Mouse (Mus musculus): Measurements from ENCODE around the gene Baz2b. TPM values are rescaled to one million over a fixed set of nuclear protein-coding genes. Genes with fewer than 3 reads are reported as not detected.

Gene Baz2b
- polyA plus RNA-seq, 1 experiment from 2014 or later = 71.0 TPM

DNA sequence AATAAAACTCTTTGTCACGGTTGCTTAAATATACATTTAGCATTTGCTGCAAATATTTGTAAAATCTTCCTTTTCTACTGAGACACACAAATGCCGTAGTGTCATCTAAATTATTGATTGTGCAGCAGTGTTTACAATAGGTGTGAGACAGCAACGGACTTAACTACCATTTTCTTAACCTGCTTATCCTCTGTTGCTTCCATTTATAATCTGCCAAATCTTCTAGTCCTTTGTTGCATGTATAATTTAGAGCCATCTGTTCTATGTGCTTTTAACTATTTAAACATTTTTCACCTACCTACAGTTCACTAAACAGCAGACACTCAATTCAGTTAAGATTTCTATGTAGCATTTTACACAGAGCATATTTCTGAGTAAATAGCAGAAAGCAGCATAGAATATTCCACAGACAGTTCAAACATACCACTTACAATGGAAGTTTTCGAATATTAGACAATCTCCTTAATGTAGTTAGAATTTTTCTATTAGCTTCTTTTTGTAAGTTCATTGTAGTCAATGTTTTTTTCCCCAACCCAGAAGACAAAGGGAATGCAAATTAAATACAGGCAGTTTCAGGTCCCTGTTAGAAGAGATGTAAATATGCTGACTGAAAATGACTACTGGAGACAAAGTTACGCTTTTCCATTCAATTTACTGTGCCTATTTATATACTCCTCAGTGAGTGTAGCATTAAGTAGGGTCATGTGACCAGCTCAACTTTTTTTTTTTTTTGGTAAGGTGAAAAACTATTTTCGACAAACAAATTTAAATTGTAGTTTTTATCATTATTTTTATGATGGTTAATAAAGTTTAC lies 86.4 kb downstream of the Baz2b start:
- peak overlapping the region; percentile 19 for H3K4me3 ChIP-seq (ENCODE audit: low read depth, low read length)
- WGBS = 42% methylated on average over 6 of the region's 6 CpGs
- H3K4me1 ChIP-seq (ENCODE audit: control insufficient read depth, insufficient read depth, low read length) = peaks cover 23% of the 10 kb centered on the region
- H3K27ac ChIP-seq (ENCODE audit: low read depth, low read length) = peak overlapping the region; percentile 34; the same call in 1 of the 2 replicates
- H3K27me3 ChIP-seq (ENCODE audit: control insufficient read depth, insufficient read depth, low read length) = no peaks in the 10 kb centered on the region
- H3K4me2 ChIP-seq (ENCODE audit: low read depth) = peak overlapping the region; percentile 38
- no peaks in the 10 kb centered on the region for H3K36me3 ChIP-seq (ENCODE audit: control insufficient read depth, insufficient read depth, low read length)
- DNase-seq (ENCODE audit: low spot score) = no peak
- no peak overlapping the region for H3K9ac ChIP-seq (ENCODE audit: low read length)
- no peaks in the 10 kb centered on the region for H3K9me3 ChIP-seq (ENCODE audit: control insufficient read depth, low read length)
- no peak for ATAC-seq (ENCODE audit: insufficient read depth, low FRiP score, low TSS enrichment)

DNA sequence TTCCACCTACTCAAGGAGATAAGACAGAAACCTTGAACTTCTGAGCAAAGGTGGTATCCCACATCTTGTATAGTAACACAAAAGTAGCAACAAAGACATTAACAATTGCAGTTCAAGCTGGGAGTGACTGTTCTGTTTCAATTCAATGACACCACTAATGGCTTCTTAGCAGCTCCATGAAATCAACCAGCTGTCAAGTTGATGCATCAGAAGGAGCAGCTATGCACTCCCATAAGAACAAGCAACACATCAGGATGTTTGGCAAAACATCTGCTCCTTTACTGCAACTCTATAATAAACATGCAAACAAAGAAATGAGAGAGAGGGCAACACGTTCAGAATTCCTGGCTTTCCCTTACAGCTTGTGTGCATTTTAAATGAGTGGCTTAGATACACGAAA lies 87.5 kb downstream of the Baz2b start:
- peak overlapping the region; percentile 27; the same call in 1 of the 2 replicates for H3K4me2 ChIP-seq (ENCODE audit: low read depth)
- peaks cover 23% of the 10 kb centered on the region for H3K4me1 ChIP-seq (ENCODE audit: control insufficient read depth, insufficient read depth, low read length)
- no peak for DNase-seq (ENCODE audit: low spot score)

DNA sequence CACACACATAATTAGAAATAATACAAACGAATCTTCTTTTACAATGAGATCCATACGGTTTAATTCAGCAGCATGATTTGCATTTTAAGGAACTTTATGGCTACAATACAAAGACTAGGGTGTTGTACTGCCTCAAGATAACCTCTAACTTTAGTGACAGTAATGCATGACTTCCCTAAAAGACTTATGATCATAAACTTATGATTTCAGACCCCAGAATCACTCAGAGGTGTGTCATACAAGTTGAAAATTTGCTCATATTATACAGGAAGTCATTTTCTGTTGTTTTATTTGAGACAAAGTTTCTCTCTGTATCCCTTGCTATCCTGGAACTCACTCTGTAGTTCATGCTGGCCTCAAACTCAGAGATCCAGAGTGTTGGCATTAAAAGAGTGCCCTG lies 89.0 kb downstream of the Baz2b start:
- Histone ChIP-seq H3K9ac (ENCODE audit: low read length) (no peak overlapping the region), H3K4me3 (ENCODE audit: low read depth, low read length) (no peak overlapping the region), H3K36me3 (ENCODE audit: control insufficient read depth, insufficient read depth, low read length) (no peaks in the 10 kb centered on the region), H3K4me1 (ENCODE audit: control insufficient read depth, insufficient read depth, low read length) (peaks cover 23% of the 10 kb centered on the region), H3K9me3 (ENCODE audit: control insufficient read depth, low read length) (no peaks in the 10 kb centered on the region), H3K27me3 (ENCODE audit: control insufficient read depth, insufficient read depth, low read length) (no peaks in the 10 kb centered on the region), H3K4me2 (ENCODE audit: low read depth) (no peak overlapping the region), H3K27ac (ENCODE audit: low read depth, low read length) (no peak overlapping the region)
- WGBS = 39% methylated on average over 2 of the region's 2 CpGs
- DNase-seq (ENCODE audit: low spot score) = no peak
- ATAC-seq (ENCODE audit: insufficient read depth, low FRiP score, low TSS enrichment) = no peak

More for the DNA sequence above, 87.5 kb downstream of the Baz2b start:
- no peak overlapping the region for H3K9ac ChIP-seq (ENCODE audit: low read length)
- H3K4me3 ChIP-seq (ENCODE audit: low read depth, low read length) = no peak overlapping the region; the same call in 1 of the 2 replicates
- 32% methylated on average over 2 of the region's 2 CpGs for WGBS
- no peaks in the 10 kb centered on the region for H3K36me3 ChIP-seq (ENCODE audit: control insufficient read depth, insufficient read depth, low read length)
- no peaks in the 10 kb centered on the region for H3K27me3 ChIP-seq (ENCODE audit: control insufficient read depth, insufficient read depth, low read length)
- no peak overlapping the region for H3K27ac ChIP-seq (ENCODE audit: low read depth, low read length)
- no peaks in the 10 kb centered on the region for H3K9me3 ChIP-seq (ENCODE audit: control insufficient read depth, low read length)
- ATAC-seq (ENCODE audit: insufficient read depth, low FRiP score, low TSS enrichment) = no peak

DNA sequence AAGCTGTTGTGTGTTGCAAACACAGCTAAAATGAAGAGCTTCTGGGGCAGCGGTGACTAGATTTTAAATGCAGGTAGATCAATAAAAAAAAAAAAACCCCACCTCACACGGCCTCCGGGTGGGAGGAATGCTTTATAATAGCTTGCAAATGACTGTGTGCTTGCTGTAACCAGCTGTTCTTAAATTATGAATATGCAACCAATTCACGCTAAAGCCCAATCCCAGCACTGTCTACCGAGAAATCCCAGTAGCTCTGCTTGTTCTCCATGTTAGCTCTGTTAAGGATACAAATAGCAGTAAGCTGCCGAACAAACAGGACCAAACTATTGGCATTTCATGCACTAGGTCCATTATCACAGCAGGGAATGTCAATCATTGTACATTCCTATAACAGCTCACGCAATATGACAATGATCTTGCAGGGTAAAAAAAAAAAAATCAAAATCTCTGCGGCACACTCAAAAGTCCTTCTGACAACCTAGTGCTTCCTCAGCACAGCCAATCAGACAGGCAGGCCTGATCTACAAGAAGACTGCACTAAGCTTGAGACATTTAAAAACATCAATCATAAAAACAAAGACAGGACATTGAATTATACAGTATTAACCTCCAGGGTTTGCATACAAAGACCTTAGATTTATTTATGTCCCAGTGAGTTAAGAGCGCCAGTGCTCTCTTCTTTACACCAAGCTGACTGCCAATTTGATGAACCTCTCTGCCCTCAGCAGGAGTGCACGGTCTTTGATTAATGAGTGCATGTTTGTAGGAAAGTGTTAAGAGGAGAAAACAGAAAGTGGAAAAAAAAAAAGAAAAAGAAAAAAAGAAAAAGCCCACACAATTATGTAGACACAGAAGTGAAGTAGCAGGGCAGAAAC lies 90.7 kb downstream of the Baz2b start:
- no peak overlapping the region for H3K9ac ChIP-seq (ENCODE audit: low read length)
- no peak overlapping the region for H3K4me2 ChIP-seq (ENCODE audit: low read depth)
- H3K36me3 ChIP-seq (ENCODE audit: control insufficient read depth, insufficient read depth, low read length) = no peaks in the 10 kb centered on the region
- DNase-seq (ENCODE audit: low spot score) = no peak
- peak; percentile 36; the same call in 1 of the 2 replicates for ATAC-seq (ENCODE audit: insufficient read depth, low FRiP score, low TSS enrichment)
- H3K4me3 ChIP-seq (ENCODE audit: low read depth, low read length) = no peak overlapping the region
- no peaks in the 10 kb centered on the region for H3K9me3 ChIP-seq (ENCODE audit: control insufficient read depth, low read length)
- WGBS = 45% methylated on average over 10 of the region's 10 CpGs
- H3K27me3 ChIP-seq (ENCODE audit: control insufficient read depth, insufficient read depth, low read length) = no peaks in the 10 kb centered on the region
- peaks cover 23% of the 10 kb centered on the region for H3K4me1 ChIP-seq (ENCODE audit: control insufficient read depth, insufficient read depth, low read length)
- H3K27ac ChIP-seq (ENCODE audit: low read depth, low read length) = peak overlapping the region; percentile 27; the same call in 1 of the 2 replicates

DNA sequence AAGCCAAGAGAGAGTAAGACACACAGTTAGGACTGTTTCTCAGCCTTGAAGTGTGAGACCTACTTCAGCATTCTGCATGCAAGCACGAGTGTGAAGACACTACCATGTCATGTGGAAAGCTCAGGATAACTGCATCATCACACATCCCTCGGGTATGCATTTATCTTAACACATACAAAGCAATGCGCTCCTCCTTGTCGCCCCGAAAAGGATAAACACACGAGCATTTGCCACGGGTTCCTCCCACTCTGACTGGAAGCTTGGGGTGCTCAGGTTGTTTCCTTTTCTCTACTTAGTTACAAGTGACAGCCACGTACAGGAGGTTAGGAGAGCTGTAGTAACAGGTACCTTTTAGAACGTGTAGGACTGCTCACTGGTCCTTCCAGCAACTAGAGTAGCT lies 91.8 kb downstream of the Baz2b start:
- no peak for DNase-seq (ENCODE audit: low spot score)
- H3K4me3 ChIP-seq (ENCODE audit: low read depth, low read length) = no peak overlapping the region
- WGBS = 75% methylated on average over 9 of the region's 9 CpGs
- H3K36me3 ChIP-seq (ENCODE audit: control insufficient read depth, insufficient read depth, low read length) = no peaks in the 10 kb centered on the region
- no peaks in the 10 kb centered on the region for H3K27me3 ChIP-seq (ENCODE audit: control insufficient read depth, insufficient read depth, low read length)
- H3K4me2 ChIP-seq (ENCODE audit: low read depth) = no peak overlapping the region
- no peak overlapping the region for H3K9ac ChIP-seq (ENCODE audit: low read length)
- H3K4me1 ChIP-seq (ENCODE audit: control insufficient read depth, insufficient read depth, low read length) = peaks cover 23% of the 10 kb centered on the region
- H3K9me3 ChIP-seq (ENCODE audit: control insufficient read depth, low read length) = no peaks in the 10 kb centered on the region
- no peak for ATAC-seq (ENCODE audit: insufficient read depth, low FRiP score, low TSS enrichment)
- H3K27ac ChIP-seq (ENCODE audit: low read depth, low read length) = no peak overlapping the region

DNA sequence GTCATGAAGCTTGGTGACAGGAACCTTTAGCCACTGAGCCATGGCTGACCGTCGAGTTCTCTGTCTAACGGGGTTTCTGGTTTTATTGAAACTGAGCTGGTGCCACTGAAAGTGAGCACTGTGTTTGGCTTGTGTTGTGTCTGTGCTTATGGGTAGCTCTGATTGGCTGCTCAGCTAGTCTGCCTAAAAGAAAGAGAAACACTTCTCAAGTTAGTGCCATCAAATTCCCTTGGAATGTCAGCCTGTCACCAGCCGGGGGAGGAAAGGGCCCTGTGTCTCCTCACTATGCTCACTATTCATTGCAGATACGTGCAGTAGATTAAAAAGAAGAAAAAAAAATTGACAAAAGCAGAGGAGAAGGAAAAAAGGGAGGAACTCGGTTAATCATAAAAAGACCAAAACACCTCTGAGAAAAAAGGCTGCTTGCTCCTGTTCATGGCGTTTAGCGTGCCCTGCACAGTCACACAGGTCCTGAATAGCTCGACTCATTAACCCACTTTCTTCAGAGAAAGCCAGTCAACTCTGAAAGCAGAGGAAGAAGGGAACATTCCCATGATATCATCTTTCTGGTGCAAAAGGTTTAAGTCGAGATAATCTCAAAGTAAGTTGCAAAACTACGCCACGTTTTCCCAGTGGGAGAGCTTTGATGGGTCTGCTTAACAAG lies 93.6 kb downstream of the Baz2b start:
- WGBS = 61% methylated on average over 12 of the region's 12 CpGs
- DNase-seq (ENCODE audit: low spot score) = no peak
- Histone ChIP-seq H3K36me3 (ENCODE audit: control insufficient read depth, insufficient read depth, low read length) (peaks cover 3% of the 10 kb centered on the region), H3K9ac (ENCODE audit: low read length) (no peak overlapping the region), H3K27me3 (ENCODE audit: control insufficient read depth, insufficient read depth, low read length) (no peaks in the 10 kb centered on the region), H3K4me3 (ENCODE audit: low read depth, low read length) (no peak overlapping the region), H3K9me3 (ENCODE audit: control insufficient read depth, low read length) (no peaks in the 10 kb centered on the region), H3K27ac (ENCODE audit: low read depth, low read length) (no peak overlapping the region), H3K4me1 (ENCODE audit: control insufficient read depth, insufficient read depth, low read length) (peaks cover 14% of the 10 kb centered on the region), H3K4me2 (ENCODE audit: low read depth) (no peak overlapping the region)
- no peak for ATAC-seq (ENCODE audit: insufficient read depth, low FRiP score, low TSS enrichment)

DNA sequence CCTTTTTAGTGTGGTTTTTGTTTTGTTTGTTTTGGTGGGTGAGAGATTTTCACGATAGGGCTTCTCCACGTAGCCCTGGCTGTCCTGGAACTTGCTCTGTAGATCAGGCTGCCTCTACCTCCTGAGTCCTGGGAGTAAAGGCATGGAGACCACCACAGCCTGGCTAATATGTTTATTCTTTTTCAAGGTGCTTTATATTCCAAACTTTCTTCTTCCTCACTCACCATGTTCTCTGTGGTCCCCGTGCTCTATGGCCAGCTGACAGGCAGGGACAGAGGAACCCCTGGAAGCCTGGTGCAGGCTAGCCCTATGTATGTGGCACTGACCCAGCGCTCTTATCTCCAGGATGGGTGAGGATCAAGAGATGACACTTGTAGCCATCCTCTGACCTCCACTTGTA lies 94.7 kb downstream of the Baz2b start:
- Histone ChIP-seq H3K9ac (ENCODE audit: low read length) (no peak overlapping the region), H3K4me1 (ENCODE audit: control insufficient read depth, insufficient read depth, low read length) (peaks cover 8% of the 10 kb centered on the region; the same call in 1 of the 2 replicates), H3K27ac (ENCODE audit: low read depth, low read length) (no peak overlapping the region), H3K4me3 (ENCODE audit: low read depth, low read length) (no peak overlapping the region), H3K4me2 (ENCODE audit: low read depth) (no peak overlapping the region), H3K9me3 (ENCODE audit: control insufficient read depth, low read length) (no peaks in the 10 kb centered on the region), H3K27me3 (ENCODE audit: control insufficient read depth, insufficient read depth, low read length) (no peaks in the 10 kb centered on the region), H3K36me3 (ENCODE audit: control insufficient read depth, insufficient read depth, low read length) (peaks cover 7% of the 10 kb centered on the region)
- 92% methylated on average over 4 of the region's 4 CpGs for WGBS
- ATAC-seq (ENCODE audit: insufficient read depth, low FRiP score, low TSS enrichment) = no peak
- DNase-seq (ENCODE audit: low spot score) = no peak

DNA sequence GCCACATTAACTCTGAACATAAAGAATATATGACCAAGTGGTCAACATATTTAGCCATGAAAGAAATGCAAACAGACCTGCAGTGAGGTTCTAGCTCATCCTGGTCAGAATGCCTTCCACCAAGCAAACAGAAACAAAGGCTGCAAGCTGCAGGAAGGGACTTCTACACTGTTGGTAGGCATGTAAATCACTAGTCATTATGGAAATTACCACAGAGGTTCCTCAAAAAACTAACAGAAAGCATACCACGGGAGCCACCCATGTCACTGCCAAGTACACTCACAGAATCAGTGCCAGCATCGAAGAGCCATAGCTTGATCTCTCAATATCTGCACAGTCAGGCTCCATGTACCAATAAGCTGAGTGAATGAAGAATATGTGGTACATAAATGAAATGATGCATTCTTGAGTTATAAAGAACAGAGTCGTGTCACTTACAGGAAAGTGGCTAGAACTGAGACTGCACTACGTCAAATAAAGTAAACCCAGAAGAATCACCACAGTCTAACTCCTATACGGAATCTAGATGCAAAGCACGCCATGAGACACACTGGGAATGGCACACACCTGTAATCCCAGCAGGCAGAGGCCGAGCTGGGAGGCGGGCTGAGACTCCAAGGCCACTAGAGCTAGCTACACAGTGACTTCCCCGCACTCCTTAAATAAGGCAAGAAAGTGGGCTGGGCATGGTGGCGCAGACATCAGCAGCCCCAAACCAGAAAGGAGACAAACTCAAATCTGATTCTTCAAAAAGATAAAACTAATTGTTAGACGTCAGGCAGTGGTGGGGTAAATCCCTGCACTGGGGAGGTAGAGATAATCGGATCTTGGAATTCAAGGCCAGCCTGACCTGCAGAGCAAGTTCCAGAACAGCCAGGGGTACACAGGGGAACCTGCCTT lies 95.7 kb downstream of the Baz2b start:
- no peaks in the 10 kb centered on the region for H3K27me3 ChIP-seq (ENCODE audit: control insufficient read depth, insufficient read depth, low read length)
- H3K9ac ChIP-seq (ENCODE audit: low read length) = no peak overlapping the region
- H3K9me3 ChIP-seq (ENCODE audit: control insufficient read depth, low read length) = no peaks in the 10 kb centered on the region
- WGBS = 87% methylated on average over 12 of the region's 12 CpGs
- H3K36me3 ChIP-seq (ENCODE audit: control insufficient read depth, insufficient read depth, low read length) = peaks cover 7% of the 10 kb centered on the region
- no peak overlapping the region for H3K4me3 ChIP-seq (ENCODE audit: low read depth, low read length)
- no peak for DNase-seq (ENCODE audit: low spot score)
- H3K27ac ChIP-seq (ENCODE audit: low read depth, low read length) = no peak overlapping the region
- H3K4me2 ChIP-seq (ENCODE audit: low read depth) = no peak overlapping the region
- H3K4me1 ChIP-seq (ENCODE audit: control insufficient read depth, insufficient read depth, low read length) = peaks cover 4% of the 10 kb centered on the region; the same call in 1 of the 2 replicates
- no peak for ATAC-seq (ENCODE audit: insufficient read depth, low FRiP score, low TSS enrichment)

Data from neural tube, embryonic 11.5 days (tissue).